8 mouse cellular contexts compared by ENCODE assay signal in the genomic region with DNA sequence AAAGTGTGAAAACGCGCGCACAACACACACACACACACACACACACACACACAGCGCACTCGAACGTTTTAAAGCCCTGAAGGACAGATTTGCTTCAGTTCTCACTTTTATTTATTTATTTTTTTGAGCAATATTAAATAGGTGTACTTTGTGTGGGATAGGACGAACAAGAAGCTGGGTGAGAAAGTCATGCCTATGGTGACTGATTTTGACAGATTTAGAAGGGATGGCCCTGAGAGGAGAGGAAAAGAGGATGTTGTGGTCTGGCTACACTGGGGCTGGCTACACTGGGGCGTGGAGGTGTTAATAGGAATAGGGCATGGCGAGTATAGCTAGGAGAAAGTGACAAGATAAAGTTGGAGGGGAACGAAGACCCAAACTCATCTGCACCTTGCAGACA. TPM values are rescaled to one million over a fixed set of nuclear protein-coding genes. Genes with fewer than 3 reads are reported as not detected.
DNase-seq lines count a peak whose midpoint lies in the region; ATAC-seq and TF ChIP-seq lines count a peak whose summit lies in the region.

No protein-coding gene starts in this region.

- H3K4me1 ChIP-seq in kidney, embryonic 15.5 days, result peaks cover 20% of the 10 kb centered on the region
- peaks cover 3% of the 10 kb centered on the region; the same call in 1 of the 2 replicates for H3K4me1 ChIP-seq in bone marrow, adult 2 months (ENCODE audit: control insufficient read depth, insufficient read depth, low read length)

- H3K4me2 ChIP-seq in kidney, embryonic 15.5 days, result peak overlapping the region; percentile 87

- no peak for DNase-seq in kidney, adult 18-20 months
- peak; percentile 41 for DNase-seq in lung, postnatal 36 days
- DNase-seq in urinary bladder, postnatal 10 days (ENCODE audit: low spot score), result no peak
- no peak for DNase-seq in adrenal gland, postnatal 25 days

- no peak for TF ChIP-seq POLR2A in bone marrow, adult 2 months (IDR thresholded peaks at IDR 0.05; ENCODE audit: borderline replicate concordance, control insufficient read depth, low read depth, low read length)

- H3K36me3 ChIP-seq in kidney, embryonic 15.5 days, result no peaks in the 10 kb centered on the region

- peak overlapping the region; percentile 76 for H3K4me3 ChIP-seq in kidney, embryonic 15.5 days (replicated peaks)
- peak overlapping the region; percentile 81 for H3K4me3 ChIP-seq in bone marrow, adult 2 months (replicated peaks; ENCODE audit: control insufficient read depth, low read depth, low read length)

- peak overlapping the region; percentile 92 for H3K9ac ChIP-seq in kidney, embryonic 15.5 days

- H3K27ac ChIP-seq in kidney, embryonic 15.5 days, result peak overlapping the region; percentile 91
- peak overlapping the region; percentile 96 for H3K27ac ChIP-seq in bone marrow, adult 2 months (ENCODE audit: control insufficient read depth, insufficient read depth, low read depth, low read length, poor library complexity)

- WGBS in kidney, embryonic 15.5 days, result 61% methylated on average over 10 of the region's 10 CpGs
- WGBS in bone marrow, adult 2 months, result 9% methylated on average over 10 of the region's 10 CpGs

- TF ChIP-seq CTCF in bone marrow, adult 2 months (IDR thresholded peaks at IDR 0.05; ENCODE audit: control insufficient read depth, insufficient read depth, low read length), result no peak

- ATAC-seq in kidney, embryonic 15.5 days (replicated peaks; ENCODE audit: low FRiP score), result no peak
- ATAC-seq in hematopoietic stem cell, adult 5-6 weeks (replicated peaks in 1 of 2; ENCODE audit: insufficient read depth in 1 of 2, low FRiP score in 2 of 2, low TSS enrichment in 1 of 2, low read depth in 1 of 2, poor library complexity in 2 of 2, severe bottlenecking in 2 of 2), result peak; percentile 55 to 68
- ATAC-seq in cerebellum, adult (ENCODE audit: insufficient number of reproducible peaks, low FRiP score, low TSS enrichment), result no peak

- H3K27me3 ChIP-seq in kidney, embryonic 15.5 days, result no peaks in the 10 kb centered on the region

- no peaks in the 10 kb centered on the region for H3K9me3 ChIP-seq in kidney, embryonic 15.5 days (replicated peaks)

RNA-seq across cellular contexts. Expression of a gene that starts 0.4 kb away (rescaled TPM):
- polyA plus RNA-seq in kidney, embryonic 15.5 days (2015; fragmentation: Nextera tagmentation; extraction: Ambion mirVana), result 74.5 and 75.7 TPM in 2 replicates
- polyA plus RNA-seq in bone marrow, adult 2 months (2011; ENCODE audit: insufficient read depth, insufficient read length, low replicate concordance, missing spikeins), result 13.4 and 29.2 TPM in 2 replicates
- 26.6 and 41.7 TPM in 2 replicates for total RNA-seq in hematopoietic stem cell, adult 5-6 weeks (2017)
- total RNA-seq in adrenal gland, postnatal 25 days (2021), result 30.8 and 42.0 TPM in 2 replicates

Comparison
In these comparisons a context has a peak if more than half of its experiments do, and no peak if none do; other contexts are left out.
1. ATAC-seq: peak in hematopoietic stem cell, adult 5-6 weeks (2 of 2); none in kidney, embryonic 15.5 days (single experiment) and cerebellum, adult (single experiment).